Comparison of ENCODE assay signal across 11 mouse cellular contexts in the genomic region with DNA sequence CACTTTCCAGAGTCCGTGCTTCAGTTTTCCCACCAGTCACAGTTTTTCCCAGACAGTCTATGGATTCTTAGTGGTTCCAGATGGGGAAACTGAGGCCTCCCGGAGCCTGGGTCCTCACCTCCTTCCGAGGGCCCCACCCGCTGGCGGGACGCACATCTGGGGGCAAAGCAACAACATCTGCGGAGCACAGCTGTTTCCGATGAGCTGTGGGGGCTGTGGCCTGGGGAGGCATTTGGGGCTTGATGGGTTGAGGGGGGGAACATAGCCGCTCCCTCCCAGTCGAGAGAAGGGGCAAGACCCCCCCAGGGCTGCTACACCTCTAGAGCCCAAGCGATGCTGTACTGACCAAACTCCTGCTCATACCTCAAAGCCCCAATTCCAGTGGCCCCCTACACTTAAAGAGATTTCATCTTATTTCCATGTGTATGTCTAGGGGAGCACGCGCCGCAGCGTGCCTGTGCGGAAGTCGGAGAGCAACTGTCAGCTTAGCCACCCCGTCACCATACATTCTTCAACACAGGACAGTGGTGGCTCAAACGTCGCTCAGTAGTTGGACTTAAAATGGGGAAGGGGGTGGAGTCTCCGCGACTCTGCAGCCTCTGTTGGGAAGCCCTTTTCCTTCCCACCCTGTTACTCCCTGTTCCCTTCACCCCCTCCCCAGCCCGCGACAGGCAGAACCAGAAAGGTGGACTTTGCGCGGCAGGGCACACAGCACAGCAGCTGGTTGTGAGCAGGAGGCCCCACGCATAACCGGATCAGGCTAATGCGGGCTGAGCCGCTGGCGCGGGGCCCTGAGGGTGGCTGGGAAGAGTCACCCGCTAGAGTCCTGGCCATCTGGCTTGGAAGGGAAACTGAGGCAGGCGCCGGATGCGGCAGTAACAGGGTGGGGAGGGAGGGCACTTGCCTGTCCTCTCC. TPM values are rescaled to one million over a fixed set of nuclear protein-coding genes. Genes with fewer than 3 reads are reported as not detected.
DNase-seq lines count a peak whose midpoint lies in the region; ATAC-seq lines count a peak whose summit lies in the region.
"Had no signal": no experiment of that assay in that cellular context is flagged by ENCODE, and none has a peak within 500 bp of the region (broad histone marks: within the 10 kb centered on the region; RNA-seq: fewer than 3 reads in every experiment).

No protein-coding gene starts in this region.

- peaks cover 84% of the 10 kb centered on the region for H3K27me3 ChIP-seq in embryonic facial prominence, embryonic 13.5 days
- H3K27me3 ChIP-seq in liver, embryonic 12.5 days (replicated peaks): peaks cover 78% of the 10 kb centered on the region
- peaks cover 76% of the 10 kb centered on the region for H3K27me3 ChIP-seq in forebrain, embryonic 16.5 days (replicated peaks; ENCODE audit: control insufficient read depth, insufficient read depth, low read length)

- H3K27ac ChIP-seq in embryonic facial prominence, embryonic 13.5 days: no peak overlapping the region
- H3K27ac ChIP-seq in liver, embryonic 12.5 days: no peak overlapping the region
- H3K27ac ChIP-seq in forebrain, embryonic 16.5 days (ENCODE audit: low read length): no peak overlapping the region

- peak overlapping the region; percentile 12 for H3K4me3 ChIP-seq in embryonic facial prominence, embryonic 13.5 days
- no peak overlapping the region for H3K4me3 ChIP-seq in liver, embryonic 12.5 days
- H3K4me3 ChIP-seq in forebrain, embryonic 16.5 days (replicated peaks; ENCODE audit: low read length): no peak overlapping the region

- ATAC-seq in embryonic facial prominence, embryonic 13.5 days (ENCODE audit: insufficient number of reproducible peaks, insufficient read depth, low FRiP score, low TSS enrichment, low read depth): no peak
- no peak for ATAC-seq in liver, embryonic 12.5 days
- ATAC-seq in forebrain, embryonic 16.5 days: no peak

- no peak overlapping the region for H3K9ac ChIP-seq in embryonic facial prominence, embryonic 13.5 days
- no peak overlapping the region for H3K9ac ChIP-seq in liver, embryonic 12.5 days
- no peak overlapping the region for H3K9ac ChIP-seq in forebrain, embryonic 16.5 days (replicated peaks; ENCODE audit: low read depth, low read length)

- 3% methylated on average over 36 of the region's 36 CpGs for WGBS in embryonic facial prominence, embryonic 13.5 days
- 11% methylated on average over 36 of the region's 36 CpGs for WGBS in liver, embryonic 12.5 days (ENCODE audit: insufficient replicate concordance)
- WGBS in forebrain, embryonic 16.5 days: 24% methylated on average over 35 of the region's 36 CpGs

- H3K9me3 ChIP-seq in embryonic facial prominence, embryonic 13.5 days: no peaks in the 10 kb centered on the region
- no peaks in the 10 kb centered on the region for H3K9me3 ChIP-seq in liver, embryonic 12.5 days (replicated peaks)
- H3K9me3 ChIP-seq in forebrain, embryonic 16.5 days (ENCODE audit: control insufficient read depth, low read length): no peaks in the 10 kb centered on the region; the same call in 1 of the 2 replicates

- no peaks in the 10 kb centered on the region for H3K36me3 ChIP-seq in embryonic facial prominence, embryonic 13.5 days
- no peaks in the 10 kb centered on the region for H3K36me3 ChIP-seq in liver, embryonic 12.5 days
- no peaks in the 10 kb centered on the region for H3K36me3 ChIP-seq in forebrain, embryonic 16.5 days (ENCODE audit: control insufficient read depth, insufficient read depth)
- H3K36me3 ChIP-seq: G1E had no signal

- H3K4me1 ChIP-seq in embryonic facial prominence, embryonic 13.5 days: peaks cover 40% of the 10 kb centered on the region
- peaks cover 66% of the 10 kb centered on the region for H3K4me1 ChIP-seq in liver, embryonic 12.5 days
- H3K4me1 ChIP-seq in forebrain, embryonic 16.5 days (replicated peaks; ENCODE audit: control insufficient read depth, insufficient read depth, low read length): peaks cover 12% of the 10 kb centered on the region

- peak; percentile 39 for DNase-seq in kidney, adult 18-20 months
- DNase-seq in kidney, adult 9 months: no peak
- peak; percentile 49 for DNase-seq in ES-CJ7 (ENCODE audit: low read depth, low spot score)
- no peak for DNase-seq in right cerebral cortex, postnatal 4 days
- no peak for DNase-seq in gastrocnemius, adult 8-10 months (ENCODE audit: low spot score in 2 of 2)
- DNase-seq: gastrocnemius, postnatal 25 days; right cerebral cortex, adult 18-20 months had no signal

- H3K4me2 ChIP-seq in embryonic facial prominence, embryonic 13.5 days: peak overlapping the region; percentile 42
- H3K4me2 ChIP-seq in liver, embryonic 12.5 days: peak overlapping the region; percentile 40
- no peak overlapping the region for H3K4me2 ChIP-seq in forebrain, embryonic 16.5 days (ENCODE audit: low read length)

RNA-seq across cellular contexts. Expression of a gene that starts 2.8 kb away (rescaled TPM):
- polyA plus RNA-seq in embryonic facial prominence, embryonic 13.5 days (2015; fragmentation: Nextera tagmentation; extraction: Ambion mirVana): 17.7 and 18.4 TPM in 2 replicates
- polyA plus RNA-seq in liver, embryonic 12.5 days (2016; fragmentation: Nextera tagmentation; extraction: Ambion mirVana): 3.2 and 4.1 TPM in 2 replicates
- 1 to 10 TPM; 1.9 to 5.0 (median 3.5) TPM for total RNA-seq in gastrocnemius, adult 8-10 months (2022)
- 0.73 and 0.84 TPM in 2 replicates for polyA plus RNA-seq in forebrain, embryonic 16.5 days (2015; fragmentation: Nextera tagmentation; extraction: Ambion mirVana)
- total RNA-seq: G1E had no signal
- polyA plus RNA-seq: G1E had no signal

RNA-seq across cellular contexts. Expression of a gene that starts 10.0 kb away (rescaled TPM):
- 40.5 and 46.5 TPM in 2 replicates for polyA plus RNA-seq in embryonic facial prominence, embryonic 13.5 days (2015; fragmentation: Nextera tagmentation; extraction: Ambion mirVana)
- 24.1 and 24.6 TPM in 2 replicates for polyA plus RNA-seq in liver, embryonic 12.5 days (2016; fragmentation: Nextera tagmentation; extraction: Ambion mirVana)
- 10 to 100 TPM; 12.6 to 17.4 (median 15.4) TPM for total RNA-seq in gastrocnemius, adult 8-10 months (2022)
- polyA plus RNA-seq in forebrain, embryonic 16.5 days (2015; fragmentation: Nextera tagmentation; extraction: Ambion mirVana): 73.5 and 90.4 TPM in 2 replicates

RNA-seq across cellular contexts. Expression of a gene that starts 15.5 kb away (rescaled TPM):
- polyA plus RNA-seq in embryonic facial prominence, embryonic 13.5 days (2015; fragmentation: Nextera tagmentation; extraction: Ambion mirVana): 1.2 and 1.7 TPM in 2 replicates
- 1.1 and 1.2 TPM in 2 replicates for polyA plus RNA-seq in liver, embryonic 12.5 days (2016; fragmentation: Nextera tagmentation; extraction: Ambion mirVana)
- total RNA-seq in gastrocnemius, adult 8-10 months (2022): under 1 TPM in 1 of 4 experiments, not detected in 3; 0.12 TPM
- 0.96 and 1.0 TPM in 2 replicates for polyA plus RNA-seq in forebrain, embryonic 16.5 days (2015; fragmentation: Nextera tagmentation; extraction: Ambion mirVana)

RNA-seq across cellular contexts. Expression of a gene that starts 36.7 kb away (rescaled TPM):
- polyA plus RNA-seq in embryonic facial prominence, embryonic 13.5 days (2015; fragmentation: Nextera tagmentation; extraction: Ambion mirVana): 19.2 and 24.6 TPM in 2 replicates
- 3.8 and 4.0 TPM in 2 replicates for polyA plus RNA-seq in liver, embryonic 12.5 days (2016; fragmentation: Nextera tagmentation; extraction: Ambion mirVana)
- 1 to 10 TPM; 1.8 to 3.1 (median 2.4) TPM for total RNA-seq in gastrocnemius, adult 8-10 months (2022)
- polyA plus RNA-seq in forebrain, embryonic 16.5 days (2015; fragmentation: Nextera tagmentation; extraction: Ambion mirVana): 20.6 and 21.8 TPM in 2 replicates

RNA-seq across cellular contexts. Expression of a gene that starts 37.0 kb away (rescaled TPM):
- 397 and 420 TPM in 2 replicates for polyA plus RNA-seq in embryonic facial prominence, embryonic 13.5 days (2015; fragmentation: Nextera tagmentation; extraction: Ambion mirVana)
- polyA plus RNA-seq in liver, embryonic 12.5 days (2016; fragmentation: Nextera tagmentation; extraction: Ambion mirVana): 265 and 282 TPM in 2 replicates
- total RNA-seq in gastrocnemius, adult 8-10 months (2022): 100 to 1,000 TPM; 325 to 413 (median 358) TPM
- polyA plus RNA-seq in forebrain, embryonic 16.5 days (2015; fragmentation: Nextera tagmentation; extraction: Ambion mirVana): 377 and 426 TPM in 2 replicates

Comparison
In these comparisons a context has a peak if more than half of its experiments do, and no peak if none do; other contexts are left out.
1. DNase-seq: peak in kidney, adult 18-20 months (single experiment) and ES-CJ7 (single experiment); none in kidney, adult 9 months (single experiment), right cerebral cortex, postnatal 4 days (single experiment) and gastrocnemius, adult 8-10 months (0 of 2).